Comparison of ENCODE assay signal across 8 mouse cellular contexts in genomic region chr14:101352046-101353008, GRCm38 (mm10).
DNase-seq lines count a peak whose midpoint lies in the region; ATAC-seq and TF ChIP-seq lines count a peak whose summit lies in the region.

No protein-coding gene starts in this region.

- no peak for ATAC-seq in lung, postnatal 0 days
- peak; percentile 57; the same call in 1 of the 2 replicates for ATAC-seq in limb, embryonic 13.5 days (ENCODE audit: low FRiP score, low read depth)

- no peaks in the 10 kb centered on the region for H3K36me3 ChIP-seq in lung, postnatal 0 days (ENCODE audit: insufficient read depth, low read length)
- H3K36me3 ChIP-seq in hindbrain, embryonic 10.5 days: no peaks in the 10 kb centered on the region
- H3K36me3 ChIP-seq in limb, embryonic 13.5 days: no peaks in the 10 kb centered on the region

- H3K4me1 ChIP-seq in lung, postnatal 0 days (ENCODE audit: insufficient read depth, low read depth, low read length): no peaks in the 10 kb centered on the region
- H3K4me1 ChIP-seq in hindbrain, embryonic 10.5 days (replicated peaks): peaks cover 25% of the 10 kb centered on the region
- H3K4me1 ChIP-seq in limb, embryonic 13.5 days: peaks cover 10% of the 10 kb centered on the region; the same call in 1 of the 2 replicates

- no peaks in the 10 kb centered on the region for H3K9me3 ChIP-seq in lung, postnatal 0 days (ENCODE audit: low read length)
- H3K9me3 ChIP-seq in hindbrain, embryonic 10.5 days: no peaks in the 10 kb centered on the region
- H3K9me3 ChIP-seq in limb, embryonic 13.5 days: no peaks in the 10 kb centered on the region

- 33% methylated on average over 6 of the region's 6 CpGs for WGBS in lung, postnatal 0 days
- 11% methylated on average over 6 of the region's 6 CpGs for WGBS in hindbrain, embryonic 10.5 days
- WGBS in limb, embryonic 13.5 days: 38% methylated on average over 6 of the region's 6 CpGs

- TF ChIP-seq EP300 in lung, postnatal 0 days (IDR thresholded peaks at IDR 0.05): no peak

- H3K4me3 ChIP-seq in lung, postnatal 0 days (ENCODE audit: low read depth, low read length): no peak overlapping the region
- H3K4me3 ChIP-seq in hindbrain, embryonic 10.5 days: no peak overlapping the region
- H3K4me3 ChIP-seq in limb, embryonic 13.5 days: no peak overlapping the region

- peak; percentile 0 for DNase-seq in lung, postnatal 25 days (ENCODE audit: low spot score)
- DNase-seq in lung, postnatal 0 days (ENCODE audit: low spot score): no peak
- DNase-seq in fibroblast of lung, adult 2 months (ENCODE audit: low read depth): peak; percentile 40
- DNase-seq in hindbrain, embryonic 10.5 days (ENCODE audit: low spot score): peak; percentile 81
- peak; percentile 38 for DNase-seq in right cerebral cortex, postnatal 4 days
- no peak for DNase-seq in natural killer cell, adult 2 months (ENCODE audit: low spot score in 2 of 2)
- no peak for DNase-seq in ovary, postnatal 36 days (ENCODE audit: low spot score)

- H3K4me2 ChIP-seq in lung, postnatal 0 days (replicated peaks; ENCODE audit: low read depth, low read length): no peak overlapping the region
- no peak overlapping the region for H3K4me2 ChIP-seq in limb, embryonic 13.5 days (replicated peaks)

- no peak overlapping the region for H3K27ac ChIP-seq in lung, postnatal 0 days (ENCODE audit: low read length)
- H3K27ac ChIP-seq in hindbrain, embryonic 10.5 days: peak overlapping the region; percentile 76
- H3K27ac ChIP-seq in limb, embryonic 13.5 days: no peak overlapping the region

- TF ChIP-seq CTCF in lung, postnatal 0 days (IDR thresholded peaks at IDR 0.05): no peak

- H3K9ac ChIP-seq in lung, postnatal 0 days (replicated peaks; ENCODE audit: low read depth): no peak overlapping the region
- H3K9ac ChIP-seq in limb, embryonic 13.5 days: no peak overlapping the region

- H3K27me3 ChIP-seq in lung, postnatal 0 days (replicated peaks; ENCODE audit: insufficient read depth, low read length): no peaks in the 10 kb centered on the region
- H3K27me3 ChIP-seq in hindbrain, embryonic 10.5 days (ENCODE audit: insufficient read depth, poor library complexity, severe bottlenecking): no peaks in the 10 kb centered on the region
- H3K27me3 ChIP-seq in limb, embryonic 13.5 days: no peaks in the 10 kb centered on the region

Comparison
In these comparisons a context has a peak if more than half of its experiments do, and no peak if none do; other contexts are left out.
1. DNase-seq: peak in lung, postnatal 25 days (single experiment), fibroblast of lung, adult 2 months (single experiment), hindbrain, embryonic 10.5 days (single experiment) and right cerebral cortex, postnatal 4 days (single experiment); none in lung, postnatal 0 days (single experiment), natural killer cell, adult 2 months (0 of 2) and ovary, postnatal 36 days (single experiment).